Mouse (Mus musculus): ENCODE results near the gene Gm40193.

- no peak for TF ChIP-seq CTCF (IDR thresholded peaks at IDR 0.05; ENCODE audit: low read depth, low read length)
- no peak for TF ChIP-seq GATA2 (IDR thresholded peaks at IDR 0.05; ENCODE audit: borderline replicate concordance, low read depth, low read length)
- TF ChIP-seq GATA1 (IDR thresholded peaks at IDR 0.05; ENCODE audit: borderline replicate concordance, low read length), result no peak
- no peak for TF ChIP-seq TAL1 (conservative IDR thresholded peaks at IDR 0.05; ENCODE audit: low read depth, low read length)
- TF ChIP-seq POLR2AphosphoS5 (IDR thresholded peaks at IDR 0.05; ENCODE audit: insufficient replicate concordance, low read depth, low read length), result no peak
These were observed 29.7 kb upstream of the Gm40193 start, which contains the start of gene Mink1 for GRCm38 (mm10) chr11:70562287-70562994.

Measured in G1E (cell line).